Mouse (Mus musculus): Measurements from ENCODE around the gene Rapgefl1.

Gene Rapgefl1

GRCm38 (mm10) chr11:98854116-98854515, 17.5 kb downstream of the Rapgefl1 start:
- in situ Hi-C loops (cut with MboI, MseI), result no loop called here

- in situ Hi-C loops (cut with MboI, MseI), result no loop called here
Observed at GRCm38 (mm10) chr11:98854659-98855058, 18.1 kb downstream of the Rapgefl1 start.

GRCm38 (mm10) chr11:98858759-98859731, 22.5 kb downstream of the Rapgefl1 start:
- in situ Hi-C loops (cut with MboI, MseI), result no loop called here

GRCm38 (mm10) chr11:98863028-98863750, 26.6 kb downstream of the Rapgefl1 start, which contains the start of gene Wipf2:
Gene Wipf2 (plus strand): TSS chr11:98863638.
- in situ Hi-C loops (cut with MboI, MseI), result no loop called here

- in situ Hi-C loops (cut with MboI, MseI), result no loop called here
Observed at GRCm38 (mm10) chr11:98863751-98864429, 27.3 kb downstream of the Rapgefl1 start.

- in situ Hi-C loops (cut with MboI, MseI), result no loop called here
Observed at GRCm38 (mm10) chr11:98867293-98867692, 30.7 kb downstream of the Rapgefl1 start.

GRCm38 (mm10) chr11:98869906-98870305, 33.3 kb downstream of the Rapgefl1 start:
- in situ Hi-C loops (cut with MboI, MseI), result no loop called here

- in situ Hi-C loops (cut with MboI, MseI), result no loop called here
Observed at GRCm38 (mm10) chr11:98870791-98871190, 34.2 kb downstream of the Rapgefl1 start.

- in situ Hi-C loops (cut with MboI, MseI), result no loop called here
Observed at GRCm38 (mm10) chr11:98871416-98871815, 34.8 kb downstream of the Rapgefl1 start.

GRCm38 (mm10) chr11:98872040-98872439, 35.5 kb downstream of the Rapgefl1 start:
- in situ Hi-C loops (cut with MboI, MseI), result no loop called here

GRCm38 (mm10) chr11:98873900-98874299, 37.3 kb downstream of the Rapgefl1 start:
- in situ Hi-C loops (cut with MboI, MseI), result no loop called here

GRCm38 (mm10) chr11:98877001-98877400, 40.4 kb downstream of the Rapgefl1 start:
- in situ Hi-C loops (cut with MboI, MseI), result no loop called here

GRCm38 (mm10) chr11:98887703-98888102, 51.1 kb downstream of the Rapgefl1 start:
- in situ Hi-C loops (cut with MboI, MseI), result no loop called here

GRCm38 (mm10) chr11:98889077-98889476, 52.5 kb downstream of the Rapgefl1 start:
- in situ Hi-C loops (cut with MboI, MseI), result no loop called here

- in situ Hi-C loops (cut with MboI, MseI), result loop anchor here in 1 of 2 experiments (10.0 kb wide), 1 partner anchor 1655 kb away; no protein-coding TSS in a partner anchor
Observed at GRCm38 (mm10) chr11:98889977-98890376, 53.4 kb downstream of the Rapgefl1 start.

- in situ Hi-C loops (cut with MboI, MseI), result loop anchor here in 1 of 2 experiments (10.0 kb wide), 1 partner anchor 1658 kb away; no protein-coding TSS in a partner anchor
Observed at GRCm38 (mm10) chr11:98892426-98892825, 55.8 kb downstream of the Rapgefl1 start.

- in situ Hi-C loops (cut with MboI, MseI), result loop anchor here in 1 of 2 experiments (5.0 kb wide), 1 partner anchor 198 kb away; the partner anchor contains the start of gene Csf3
Observed at GRCm38 (mm10) chr11:98900529-98901125, 64.0 kb downstream of the Rapgefl1 start.

- in situ Hi-C loops (cut with MboI, MseI), result loop anchor here in 1 of 2 experiments (5.0 kb wide), 1 partner anchor 200 kb away; the partner anchor contains the start of gene Csf3
Observed at GRCm38 (mm10) chr11:98902621-98903245, 66.1 kb downstream of the Rapgefl1 start.

All from T-helper 17 cell (primary cell).